Mouse (Mus musculus) thymus, adult 2 months (tissue): ENCODE measurements around the gene Eif4e3. TPM values are rescaled to one million over a fixed set of nuclear protein-coding genes. Genes with fewer than 3 reads are reported as not detected.
A peak's percentile ranks its signal among the peaks of the same experiment; 100 is the strongest.

ENCODE experiments used
- DNase-seq: peaks from one replicate; pipeline ENCODE4 v3.0.0; 2021
- H3K27ac ChIP-seq: fragments of 200-500 bp; 2 replicates; pipeline ENCODE4 v1.5.1; 2012; ENCODE audit warnings: low read length, control low read depth; ENCODE audit not compliant: control insufficient read depth, insufficient read depth
- H3K27me3 ChIP-seq: fragments of 200-500 bp; 2 replicates; pipeline ENCODE4 v1.6.1; 2012; ENCODE audit warnings: mild to moderate bottlenecking, low read length, moderate library complexity, mixed read lengths; ENCODE audit not compliant: control insufficient read depth, insufficient read depth
- H3K36me3 ChIP-seq: fragments of 200-500 bp; 2 replicates; pipeline ENCODE4 v1.6.1; 2012; ENCODE audit warnings: mild to moderate bottlenecking, low read length, moderate library complexity; ENCODE audit not compliant: control insufficient read depth, insufficient read depth
- H3K4me1 ChIP-seq: fragments of 200-500 bp; replicated peaks from 2 replicates; pipeline ENCODE4 v1.6.1; 2012; ENCODE audit warnings: low read length; ENCODE audit not compliant: control insufficient read depth, insufficient read depth
- H3K4me3 ChIP-seq: fragments of 200-500 bp; 2 replicates; pipeline ENCODE4 v1.5.1; 2012; ENCODE audit warnings: mild to moderate bottlenecking, low read length, control low read depth, moderate library complexity; ENCODE audit not compliant: control insufficient read depth, insufficient read depth
- CTCF ChIP-seq: fragments of 200-500 bp; IDR thresholded peaks from 2 replicates; pipeline ENCODE4 v1.5.1; 2012; ENCODE audit warnings: mild to moderate bottlenecking, control low read depth, low read length, moderate library complexity, borderline replicate concordance; ENCODE audit not compliant: control insufficient read depth, poor library complexity, insufficient read depth; ENCODE audit errors: extremely low read depth
- POLR2A ChIP-seq: fragments of 200-500 bp; IDR thresholded peaks from 2 replicates; pipeline ENCODE4 v1.6.1; 2012; ENCODE audit warnings: mild to moderate bottlenecking, low read length, control low read depth, moderate library complexity; ENCODE audit not compliant: control insufficient read depth, poor library complexity, insufficient read depth; ENCODE audit errors: extremely low read depth
- WGBS: fragments of 180-500 bp; shearing (Covaris S2); methylation state at CpG from one replicate; pipeline ENCODE4 v1.1.7; 2018; 5-methylcytosine and 5-hydroxymethylcytosine counted together
- polyA plus RNA-seq: library from polyadenylated mRNA; depleted of rRNA; stranded (reverse); fragments of >200 nt; gene quantifications from 2 replicates; pipeline ENCODE4 v1.2.3, GENCODE M21; 2012

Eif4e3 gene
- polyA plus RNA-seq, 1 experiment, result 34.4 TPM

- peaks cover 21% of the 10 kb centered on the region for H3K4me1 ChIP-seq
- no peak for TF ChIP-seq POLR2A
- TF ChIP-seq CTCF, result no peak
- H3K36me3 ChIP-seq, result peaks cover 6% of the 10 kb centered on the region
- DNase-seq, result no peak
- H3K27me3 ChIP-seq, result no peaks in the 10 kb centered on the region
- H3K4me3 ChIP-seq, result no peak overlapping the region
- WGBS, result 91% methylated on average over 2 of the region's 2 CpGs
- peak overlapping the region; percentile 5; the same call in 1 of the 2 replicates for H3K27ac ChIP-seq
Measured at GRCm38 (mm10) chr6:99652341-99652740, 14.2 kb downstream of the Eif4e3 start.

GRCm38 (mm10) chr6:99649307-99649706 is 17.3 kb downstream of the Eif4e3 start:
- no peak for TF ChIP-seq POLR2A
- no peak for TF ChIP-seq CTCF
- Histone ChIP-seq H3K27me3 (no peaks in the 10 kb centered on the region), H3K27ac (no peak overlapping the region), H3K4me1 (peaks cover 30% of the 10 kb centered on the region), H3K4me3 (no peak overlapping the region), H3K36me3 (peaks cover 9% of the 10 kb centered on the region)
- no peak for DNase-seq
- WGBS, result 82% methylated on average over 2 of the region's 2 CpGs

DNA sequence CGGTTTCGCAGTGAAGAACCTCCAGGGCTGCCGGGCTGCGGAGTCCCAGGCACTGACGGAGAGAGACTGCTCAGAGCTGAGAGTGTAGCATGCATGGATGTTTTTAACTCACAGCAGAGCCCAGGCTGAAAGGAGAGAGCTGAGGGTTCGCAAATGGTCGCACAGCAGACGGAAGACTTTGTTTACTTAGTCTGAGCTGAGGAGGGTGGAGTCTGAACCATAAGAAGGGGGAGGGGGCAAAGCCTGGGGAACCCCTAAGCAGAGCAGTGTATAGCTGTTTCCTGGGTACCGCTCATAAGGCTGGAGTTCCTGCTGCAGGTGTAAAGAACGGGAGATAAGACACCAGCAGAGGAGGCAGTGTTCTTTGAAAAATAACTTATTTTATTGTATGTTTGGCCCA is 20.2 kb downstream of the Eif4e3 start:
- peaks cover 9% of the 10 kb centered on the region for H3K36me3 ChIP-seq
- peak; percentile 68 for DNase-seq
- H3K27me3 ChIP-seq, result no peaks in the 10 kb centered on the region
- TF ChIP-seq CTCF (no peak), POLR2A (peak; percentile 52; the same call in 1 of the 2 replicates)
- H3K4me3 ChIP-seq, result peak overlapping the region; percentile 35
- WGBS, result 58% methylated on average over 10 of the region's 10 CpGs
- H3K27ac ChIP-seq, result peak overlapping the region; percentile 94
- peaks cover 36% of the 10 kb centered on the region for H3K4me1 ChIP-seq

DNA sequence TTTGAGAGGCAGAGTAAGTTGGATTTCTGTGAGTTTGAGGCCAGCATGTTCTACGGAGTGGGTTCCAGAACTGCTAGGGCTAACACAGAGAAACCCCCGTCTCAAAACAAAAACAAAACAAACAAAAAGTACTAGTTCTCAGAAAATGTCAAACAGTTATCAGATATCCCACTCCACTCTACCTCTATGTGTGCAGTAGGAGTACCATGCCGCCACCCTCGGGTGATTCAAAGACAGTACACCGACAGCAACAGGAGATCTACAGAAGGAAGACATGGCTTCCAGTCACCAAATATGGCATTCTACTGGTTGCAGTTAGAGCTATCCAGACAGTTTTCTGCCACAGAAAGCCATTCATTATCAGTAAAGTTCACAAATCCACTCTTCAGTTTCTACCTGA is 21.7 kb downstream of the Eif4e3 start:
- 84% methylated on average over 5 of the region's 5 CpGs for WGBS
- Histone ChIP-seq H3K27me3 (no peaks in the 10 kb centered on the region), H3K4me3 (no peak overlapping the region), H3K4me1 (peaks cover 36% of the 10 kb centered on the region), H3K36me3 (peaks cover 7% of the 10 kb centered on the region), H3K27ac (peak overlapping the region; percentile 98)
- TF ChIP-seq CTCF (no peak), POLR2A (no peak)
- DNase-seq, result peak; percentile 53

DNA sequence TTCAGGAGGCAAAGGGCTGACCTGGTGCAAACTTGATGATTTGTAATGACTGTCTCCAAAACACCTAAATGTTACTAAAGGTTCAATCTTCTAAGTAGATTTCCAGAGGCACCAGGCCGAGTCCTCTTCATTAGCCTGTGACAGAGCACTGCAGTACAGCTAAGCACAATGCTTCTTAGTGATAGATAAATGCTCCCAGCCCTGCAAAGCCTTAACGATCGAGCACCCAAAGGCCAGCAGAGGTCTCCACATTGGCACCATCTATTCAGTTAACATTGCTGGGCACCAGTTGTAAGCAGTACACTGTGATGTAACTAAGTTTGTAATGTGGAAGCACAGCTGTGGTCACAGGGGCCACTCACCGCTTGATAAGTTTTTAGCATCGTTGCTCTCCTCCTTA is 22.2 kb downstream of the Eif4e3 start:
- DNase-seq, result no peak
- Histone ChIP-seq H3K4me1 (peaks cover 36% of the 10 kb centered on the region), H3K27ac (peak overlapping the region; percentile 98), H3K27me3 (no peaks in the 10 kb centered on the region), H3K36me3 (peaks cover 12% of the 10 kb centered on the region), H3K4me3 (no peak overlapping the region)
- TF ChIP-seq CTCF, result no peak
- TF ChIP-seq POLR2A, result no peak
- WGBS, result 92% methylated on average over 5 of the region's 5 CpGs

DNA sequence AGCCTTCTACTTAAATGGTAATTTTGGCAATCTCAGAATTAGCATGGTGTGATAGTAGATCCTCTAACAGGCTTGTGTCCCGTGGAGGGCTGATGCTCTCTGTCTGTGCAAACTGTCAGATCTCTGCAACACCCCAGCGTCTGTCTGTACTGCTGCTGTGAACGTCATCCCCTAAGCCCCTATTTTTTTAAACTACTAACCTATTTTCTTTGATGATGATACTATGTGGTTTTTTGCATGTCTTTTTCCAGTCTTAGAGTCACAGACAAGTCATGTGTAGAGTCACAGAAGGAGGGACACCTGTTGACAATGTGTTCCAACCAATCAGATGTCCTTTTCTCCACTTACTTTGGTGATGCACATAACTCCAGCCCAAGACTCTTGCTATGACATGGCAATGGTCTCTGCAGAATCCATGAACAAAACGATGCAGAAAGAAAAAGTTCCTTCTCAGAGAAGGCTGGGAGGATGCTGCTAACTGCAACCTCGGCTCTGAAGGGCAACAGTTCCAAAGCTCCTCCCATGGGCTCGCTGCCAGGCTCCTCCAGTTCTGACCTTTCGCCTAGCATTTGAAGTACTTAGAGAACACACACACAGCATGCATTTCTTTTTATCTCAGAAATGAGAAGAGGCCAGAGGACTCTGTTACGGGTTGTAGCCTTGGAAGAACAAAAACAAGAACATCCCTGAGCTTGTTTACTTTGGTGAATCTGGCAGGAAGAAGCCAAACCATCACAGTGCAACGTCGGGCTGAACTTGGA is 23.0 kb downstream of the Eif4e3 start:
- 34% methylated on average over 10 of the region's 10 CpGs for WGBS
- DNase-seq, result peak; percentile 58
- Histone ChIP-seq H3K27ac (peak overlapping the region; percentile 98), H3K4me3 (no peak overlapping the region), H3K36me3 (peaks cover 16% of the 10 kb centered on the region), H3K27me3 (no peaks in the 10 kb centered on the region), H3K4me1 (peaks cover 36% of the 10 kb centered on the region)
- TF ChIP-seq CTCF (no peak), POLR2A (no peak)

- TF ChIP-seq POLR2A (no peak), CTCF (no peak)
- peaks cover 29% of the 10 kb centered on the region for H3K4me1 ChIP-seq
- WGBS, result 75% methylated on average over 4 of the region's 4 CpGs
Measured at GRCm38 (mm10) chr6:99637456-99637855, 29.1 kb downstream of the Eif4e3 start.

More at GRCm38 (mm10) chr6:99637456-99637855, 29.1 kb downstream of the Eif4e3 start:
- Histone ChIP-seq H3K36me3 (peaks cover 24% of the 10 kb centered on the region), H3K27me3 (no peaks in the 10 kb centered on the region), H3K4me3 (no peak overlapping the region), H3K27ac (peak overlapping the region; percentile 70)
- DNase-seq, result peak; percentile 54
